Mouse (Mus musculus) adrenal gland, postnatal 14 days (tissue): ENCODE results near the gene Ciao1. TPM values are rescaled to one million over a fixed set of nuclear protein-coding genes. Genes with fewer than 3 reads are reported as not detected.
"Not testable (repeated sequence)": the region's sequence is repeated elsewhere in the genome, so short reads cannot be mapped to it uniquely, and the experiment has no call there.

Experiments
- DNase-seq: peaks from one replicate; pipeline ENCODE4 v3.0.0; 2021; ENCODE audit warnings: mixed read lengths
- total RNA-seq: library from RNA; stranded (reverse); gene quantifications from 2 replicates; pipeline ENCODE4 v1.2.3, GENCODE M21; 2021

The Ciao1 gene
- total RNA-seq, 1 experiment from 2014 or later: 101 TPM

DNA sequence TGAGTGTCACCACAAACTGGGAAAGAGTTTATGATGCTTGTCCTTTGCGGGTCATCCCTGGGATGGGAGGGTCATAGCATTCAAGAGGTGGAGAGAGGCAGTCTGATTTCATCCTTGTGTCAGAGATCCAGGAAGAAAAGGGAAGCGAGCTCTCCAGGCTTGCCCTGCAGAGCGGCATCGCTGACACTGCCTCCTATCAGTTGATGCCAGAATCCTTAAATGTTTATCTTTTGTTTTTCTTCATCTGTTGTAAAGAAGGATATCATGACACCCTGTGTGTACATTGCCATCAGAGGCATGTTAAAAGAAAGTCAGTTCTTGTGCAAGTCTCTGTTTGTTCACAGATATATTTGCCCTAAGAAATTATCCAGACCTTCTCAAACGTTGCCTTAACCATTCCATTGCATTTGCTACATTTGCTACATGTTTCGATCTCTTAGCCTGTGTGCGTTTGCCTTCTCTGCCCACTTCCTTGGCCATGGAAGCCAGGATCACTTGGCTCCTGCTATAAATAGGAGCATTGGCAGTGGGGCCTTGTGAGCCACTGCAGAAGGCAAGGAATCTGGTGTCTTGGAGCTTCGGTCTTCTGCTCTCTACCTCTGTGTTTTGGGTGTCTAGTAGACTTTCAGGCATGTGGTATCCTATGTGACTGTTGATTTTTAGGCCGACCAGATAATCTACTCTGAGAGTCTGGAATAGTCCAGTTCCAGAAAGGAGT lies 2.8 kb upstream of the Ciao1 start:
- no peak for DNase-seq

DNA sequence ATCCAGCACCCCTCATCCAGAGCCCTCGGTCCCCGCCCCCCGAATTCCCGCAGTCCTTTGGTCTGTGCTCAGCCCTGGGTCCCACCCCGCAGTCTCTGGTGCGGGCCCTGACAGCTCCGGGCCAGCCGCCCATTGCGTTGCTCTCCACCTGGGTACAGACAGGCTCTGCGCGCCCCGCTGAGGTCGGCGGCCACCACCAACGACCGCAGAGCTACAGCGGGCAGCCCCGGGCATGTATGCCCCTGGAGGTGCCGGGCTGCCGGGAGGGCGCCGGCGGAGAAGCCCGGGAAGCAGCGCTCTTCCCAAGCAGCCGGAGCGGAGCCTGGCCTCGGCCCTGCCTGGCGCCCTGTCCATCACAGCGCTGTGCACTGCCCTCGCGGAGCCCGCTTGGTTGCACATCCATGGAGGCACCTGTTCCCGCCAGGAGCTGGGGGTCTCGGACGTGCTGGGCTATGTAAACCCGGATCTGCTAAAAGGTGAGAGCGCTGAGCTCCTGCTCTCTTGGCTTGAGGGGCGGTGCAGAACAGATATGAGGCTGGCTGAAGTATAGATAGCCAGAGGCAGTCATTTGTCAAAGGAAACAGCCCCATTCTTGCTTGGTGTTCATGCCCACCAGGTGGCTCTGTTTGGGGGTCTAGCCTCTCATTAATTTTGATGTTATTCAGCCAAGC lies 853 bp upstream of the Ciao1 start:
- DNase-seq: peak; percentile 68

DNA sequence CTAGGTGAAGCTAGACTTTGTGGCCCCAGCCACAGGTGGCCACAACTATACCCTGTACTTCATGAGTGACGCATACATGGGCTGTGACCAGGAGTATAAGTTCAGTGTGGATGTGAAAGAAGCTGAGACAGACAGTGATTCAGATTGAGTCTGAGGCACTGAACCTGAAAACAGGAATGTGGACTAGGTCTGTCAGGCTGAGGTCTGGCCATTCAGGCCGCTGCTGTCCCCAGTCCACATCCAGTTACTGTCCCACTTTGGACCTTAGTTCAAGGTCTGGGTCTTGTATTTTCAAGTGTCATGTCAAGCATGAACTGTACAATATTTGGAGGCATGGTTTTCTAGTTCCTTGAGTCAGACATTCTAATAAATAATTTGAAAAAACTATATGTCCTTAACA lies 7.6 kb downstream of the Ciao1 start:
- no peak for DNase-seq

DNA sequence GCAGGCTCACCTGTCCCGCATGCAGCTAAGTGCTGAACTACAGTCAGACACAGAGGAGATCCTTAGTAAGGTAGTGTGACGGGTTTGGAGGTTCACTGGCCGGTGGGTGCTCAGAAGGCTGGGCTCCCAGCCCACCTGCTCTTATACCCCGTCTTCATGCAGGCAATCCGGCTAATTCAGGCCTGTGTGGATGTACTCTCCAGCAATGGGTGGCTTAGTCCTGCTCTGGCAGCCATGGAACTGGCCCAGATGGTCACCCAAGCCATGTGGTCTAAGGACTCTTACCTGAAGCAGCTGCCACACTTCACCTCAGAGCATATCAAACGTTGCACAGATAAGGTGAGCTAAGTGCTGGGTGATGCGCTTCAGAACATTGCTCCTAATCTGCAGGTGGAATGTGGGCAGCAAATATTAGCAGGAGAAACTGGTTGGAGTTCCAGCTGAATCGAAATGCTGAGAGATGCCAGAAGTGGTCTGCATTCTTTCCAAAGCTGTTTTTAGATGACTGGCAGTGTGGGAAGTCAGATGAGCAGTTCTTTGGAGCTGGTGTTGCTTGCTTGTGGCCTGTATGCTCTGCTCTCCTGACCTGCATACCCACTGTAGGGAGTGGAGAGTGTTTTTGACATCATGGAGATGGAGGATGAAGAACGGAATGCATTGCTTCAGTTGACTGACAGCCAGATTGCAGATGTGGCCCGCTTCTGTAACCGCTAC lies 9.6 kb downstream of the Ciao1 start:
- no peak for DNase-seq

DNA sequence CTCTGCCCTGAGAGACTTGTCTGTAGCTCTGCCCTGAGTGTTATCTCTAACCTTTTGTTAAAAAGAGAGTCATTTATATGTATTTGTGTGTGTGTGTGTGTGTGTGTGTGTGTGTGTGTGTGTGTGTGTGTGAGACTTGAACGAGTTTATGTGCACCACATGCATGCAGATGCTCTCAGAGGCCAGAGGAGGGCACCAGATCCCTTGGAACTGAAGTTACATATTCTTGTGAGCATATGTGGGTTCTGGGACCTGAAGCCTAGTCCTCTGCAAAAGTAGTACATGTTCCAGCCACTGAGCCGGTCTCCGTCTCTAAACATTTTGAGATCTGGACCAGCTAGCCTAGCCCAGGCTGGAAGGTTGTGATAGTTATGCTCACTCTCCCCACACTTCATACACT lies 22.4 kb downstream of the Ciao1 start:
- no peak for DNase-seq

DNA sequence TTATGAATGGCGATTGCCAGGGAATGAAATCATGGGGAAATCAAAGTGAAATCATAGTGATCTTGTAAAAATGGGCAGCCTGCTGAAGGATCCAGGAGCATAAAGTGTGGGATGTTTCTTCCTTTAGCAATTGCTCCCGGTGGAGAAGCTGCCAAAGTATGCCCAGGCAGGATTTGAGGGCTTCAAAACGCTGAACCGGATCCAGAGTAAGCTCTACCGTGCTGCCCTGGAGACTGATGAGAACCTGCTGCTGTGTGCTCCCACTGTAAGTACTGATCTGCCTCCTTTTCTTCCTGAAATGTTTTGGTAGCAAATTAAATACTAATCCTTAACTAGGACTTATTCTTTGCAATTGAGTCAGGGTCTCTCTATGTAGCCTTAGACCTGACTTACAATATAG lies 29.9 kb downstream of the Ciao1 start:
- no peak for DNase-seq

DNA sequence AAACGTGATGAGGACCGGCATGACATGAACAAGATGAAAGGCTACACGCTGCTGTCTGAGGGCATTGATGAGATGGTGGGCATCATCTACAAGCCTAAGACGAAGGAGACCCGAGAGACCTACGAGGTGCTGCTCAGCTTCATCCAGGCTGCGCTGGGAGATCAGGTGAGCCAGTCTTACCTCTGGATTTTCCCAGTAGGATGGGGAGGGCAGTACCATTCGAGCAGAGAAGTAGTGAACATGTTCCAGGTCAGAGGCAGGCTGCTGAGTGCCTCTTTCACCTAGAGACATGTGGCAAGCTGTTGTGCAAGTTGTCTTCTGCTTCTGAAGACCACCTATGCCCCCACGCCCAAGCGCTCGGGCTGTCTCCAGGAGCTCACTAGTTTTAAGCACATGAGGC lies 36.9 kb downstream of the Ciao1 start:
- no peak for DNase-seq

DNA sequence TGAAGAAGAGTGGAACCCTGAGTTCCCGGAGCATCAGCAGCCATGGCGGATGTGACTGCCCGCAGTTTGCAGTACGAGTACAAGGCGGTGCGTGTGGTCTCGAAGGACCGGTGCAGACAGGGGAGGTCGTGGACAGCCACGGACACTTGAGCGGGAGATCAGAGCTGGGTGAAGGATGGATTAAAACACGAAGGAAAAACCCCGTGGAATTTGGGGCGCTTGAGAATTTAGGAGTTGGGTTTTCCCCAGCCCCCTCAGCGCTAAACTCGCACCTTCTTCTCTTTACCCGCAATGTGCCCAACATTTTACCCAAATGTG lies 39.2 kb downstream of the Ciao1 start:
- no peak for DNase-seq

DNA sequence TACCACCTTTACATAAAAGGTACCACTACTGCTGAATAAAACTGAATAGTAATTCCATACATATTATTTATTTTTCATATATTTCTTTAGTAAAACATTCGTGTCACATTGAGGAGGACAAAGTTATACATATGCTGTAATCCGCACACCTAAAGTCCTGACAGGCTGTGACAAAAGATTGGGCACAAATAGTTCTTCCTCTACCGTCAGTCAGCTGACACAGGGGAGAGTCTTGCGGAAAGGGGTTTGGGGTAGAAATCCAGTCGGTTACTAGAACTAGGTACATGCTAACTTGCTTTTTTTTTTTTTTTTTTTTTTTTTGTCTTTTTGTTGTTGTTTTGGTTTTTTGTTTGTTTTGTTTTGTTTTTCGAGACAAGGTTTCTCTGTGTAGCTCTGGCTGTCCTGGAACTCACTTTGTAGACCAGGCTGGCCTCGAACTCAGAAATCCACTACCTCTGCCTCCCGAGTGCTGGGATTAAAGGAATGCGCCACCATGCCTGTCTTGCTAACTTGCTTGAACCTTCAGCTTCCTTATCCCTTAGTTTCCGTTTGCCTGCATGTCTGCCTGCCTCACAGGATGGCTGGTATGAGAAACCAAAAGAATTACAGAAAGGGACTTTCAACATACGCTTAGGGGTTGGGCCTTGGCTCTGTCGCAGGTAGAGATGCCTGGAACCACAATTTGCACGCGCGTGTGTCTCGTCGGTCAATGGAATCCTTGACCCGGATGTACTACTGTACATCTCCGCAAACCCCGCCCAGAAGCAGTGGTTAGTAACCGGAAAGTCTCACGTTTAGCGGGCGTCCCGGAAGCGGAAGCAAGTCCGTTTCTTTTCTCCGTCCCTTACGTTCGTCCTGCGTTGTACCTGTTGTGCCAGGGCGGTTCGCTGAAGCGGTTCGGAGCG lies 39.8 kb downstream of the Ciao1 start, which contains the start of the genes 1810024B03Rik and Snrnp200:
TSS of gene 1810024B03Rik (minus strand) at position 734 of the 905 bp plus-strand sequence.
TSS of gene Snrnp200 (plus strand) at position 840 of the 905 bp plus-strand sequence.
- DNase-seq: peak; percentile 96

DNA sequence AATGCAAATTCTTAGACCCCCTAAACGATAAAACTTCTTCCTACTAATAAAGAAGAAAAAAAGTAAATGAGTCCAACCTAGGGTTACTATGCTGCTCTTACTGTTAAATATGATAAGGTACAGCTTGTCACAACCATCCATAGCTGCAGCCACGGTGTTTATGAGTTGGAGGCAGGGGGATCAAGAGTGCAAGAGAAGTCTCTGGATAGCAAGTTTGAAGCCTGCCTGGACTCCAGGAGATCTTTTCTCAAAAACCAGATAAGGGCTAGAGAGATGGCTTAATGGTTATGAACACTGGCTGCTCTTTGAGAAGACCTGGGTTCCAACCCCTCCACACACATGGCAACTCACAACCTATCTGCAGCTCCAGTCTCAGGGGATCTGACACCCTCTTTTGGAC lies 40.7 kb downstream of the Ciao1 start:
- no peak for DNase-seq

DNA sequence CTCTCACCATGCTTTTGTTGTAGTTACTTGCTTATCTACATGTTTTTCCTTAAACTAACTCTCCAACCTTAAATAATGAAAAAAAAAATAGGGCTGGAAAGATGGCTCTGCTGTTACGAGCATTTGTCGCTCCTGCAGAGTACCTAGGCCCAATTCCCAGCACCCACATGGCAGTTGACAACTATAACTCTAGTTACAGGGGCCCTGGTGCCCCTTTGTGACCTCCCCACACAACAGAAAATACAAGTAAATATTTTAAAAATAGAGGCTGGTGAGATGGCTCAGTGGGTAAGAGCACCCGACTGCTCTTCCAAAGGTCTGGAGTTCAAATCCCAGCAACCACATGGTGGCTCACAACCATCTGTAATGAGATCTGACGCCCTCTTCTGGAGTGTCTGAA lies 41.7 kb downstream of the Ciao1 start:
- not testable (repeated sequence) for DNase-seq

DNA sequence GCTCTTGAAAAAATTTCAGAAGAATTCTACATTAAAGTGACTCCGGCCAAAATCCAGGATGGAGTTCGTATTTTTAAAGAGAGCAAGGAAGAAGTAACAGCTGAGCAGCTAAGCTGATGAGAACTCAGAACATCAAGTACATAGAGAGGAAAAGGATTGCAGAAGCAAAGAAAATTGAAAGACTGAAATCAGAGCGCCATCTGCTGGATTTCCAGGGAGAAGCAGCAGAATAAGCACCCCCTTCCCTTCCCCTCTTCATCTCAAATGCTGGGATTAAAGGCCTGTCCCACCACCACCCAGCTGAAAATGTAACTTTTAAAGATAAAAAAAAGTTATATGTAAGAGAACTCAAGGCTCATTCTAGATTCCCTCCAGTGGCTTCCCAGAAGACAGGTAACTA lies 42.7 kb downstream of the Ciao1 start:
- DNase-seq: peak; percentile 71

Other genes starting within 250 kb of the Ciao1 start
- 10.5 TPM in 2 replicates for gene Ap4e1, start 239.1 kb downstream of the Ciao1 start, total RNA-seq
- 33.6 and 33.7 TPM in 2 replicates for gene Blvra, start 177.2 kb downstream of the Ciao1 start, total RNA-seq
- gene Ncaph, start 113.9 kb downstream of the Ciao1 start, total RNA-seq: 16.0 TPM in 2 replicates
- gene Itpripl1, start 104.4 kb downstream of the Ciao1 start, total RNA-seq: 13.8 and 14.4 TPM in 2 replicates
- gene 1810024B03Rik, start 39.5 kb downstream of the Ciao1 start, total RNA-seq: 1.4 and 1.5 TPM in 2 replicates
- gene Snrnp200, start 39.4 kb downstream of the Ciao1 start, total RNA-seq: 67.1 and 69.7 TPM in 2 replicates
- 65.1 and 65.3 TPM in 2 replicates for gene Tmem127, start 92 bp upstream of the Ciao1 start, total RNA-seq
- gene Stard7, start 22.4 kb upstream of the Ciao1 start, total RNA-seq: 123 and 134 TPM in 2 replicates
- gene Dusp2, start 88.3 kb upstream of the Ciao1 start, total RNA-seq: 1.9 and 9.9 TPM in 2 replicates
- gene Astl, start 90.8 kb upstream of the Ciao1 start, total RNA-seq: not detected in 2 replicates
- gene Adra2b, start 115.4 kb upstream of the Ciao1 start, total RNA-seq: 2.6 TPM in 2 replicates
- gene Gpat2, start 177.4 kb upstream of the Ciao1 start, total RNA-seq: 0.37 and 0.38 TPM in 2 replicates
- gene Fahd2a, start 196.7 kb upstream of the Ciao1 start, total RNA-seq: 48.1 and 48.5 TPM in 2 replicates